18 mouse cellular contexts compared by ENCODE assay signal in the genomic region with DNA sequence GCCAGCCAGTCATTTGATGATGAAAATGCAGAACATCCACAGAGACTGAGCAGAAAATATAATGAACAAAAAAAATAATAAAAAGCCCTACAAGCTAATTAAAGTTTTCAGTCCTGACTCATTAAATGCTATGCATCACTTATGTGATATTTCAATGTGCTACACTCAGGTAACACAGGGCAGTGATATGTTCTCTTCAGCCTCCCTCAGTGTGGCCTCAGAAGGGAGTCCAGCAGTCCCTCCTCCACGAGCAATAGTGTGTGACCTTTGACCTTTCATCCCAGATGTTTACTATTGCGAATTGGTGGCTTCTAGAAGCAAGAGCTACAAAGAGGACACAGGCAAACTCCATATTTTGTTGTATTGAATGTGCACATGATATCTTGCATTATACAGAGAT.
"Had no signal": no experiment of that assay in that cellular context is flagged by ENCODE, and none has a peak within 500 bp of the region (broad histone marks: within the 10 kb centered on the region; RNA-seq: fewer than 3 reads in every experiment).

No protein-coding gene starts in this region.

- H3K27ac ChIP-seq: liver, embryonic 12.5 days; liver, embryonic 14.5 days; macrophage; neural tube, embryonic 13.5 days; neural tube, embryonic 15.5 days had no signal

- DNase-seq: lung, adult 18-20 months; lung, embryonic 14.5 days; lung, postnatal 10 days; retina, postnatal 1 day; right cerebral cortex, adult 18-20 months; right cerebral cortex, postnatal 25 days; right cerebral cortex, postnatal 4 days; spleen, adult 18-20 months; thymus, adult 18-20 months; thymus, postnatal 14 days; thymus, postnatal 36 days had no signal

- ATAC-seq: liver, embryonic 12.5 days had no signal

- H3K9me3 ChIP-seq: liver, embryonic 12.5 days; neural tube, embryonic 13.5 days; neural tube, embryonic 15.5 days had no signal

- H3K4me2 ChIP-seq: liver, embryonic 12.5 days; lung, embryonic 14.5 days; neural tube, embryonic 13.5 days; neural tube, embryonic 15.5 days had no signal

- H3K36me3 ChIP-seq: liver, embryonic 12.5 days; neural tube, embryonic 13.5 days; neural tube, embryonic 15.5 days had no signal

- H3K4me1 ChIP-seq: liver, embryonic 12.5 days; megakaryocyte, embryonic 14.5 days; neural tube, embryonic 13.5 days had no signal

- H3K9ac ChIP-seq: liver, embryonic 12.5 days; liver, embryonic 14.5 days; lung, embryonic 14.5 days; neural tube, embryonic 13.5 days; neural tube, embryonic 15.5 days had no signal

- H3K4me3 ChIP-seq: liver, embryonic 12.5 days; megakaryocyte, embryonic 14.5 days; myocyte; neural tube, embryonic 13.5 days; neural tube, embryonic 15.5 days had no signal

- H3K27me3 ChIP-seq: liver, embryonic 12.5 days; megakaryocyte, embryonic 14.5 days; neural tube, embryonic 13.5 days; neural tube, embryonic 15.5 days had no signal
